ENCODE assay signal across 9 mouse cellular contexts in the genomic region with DNA sequence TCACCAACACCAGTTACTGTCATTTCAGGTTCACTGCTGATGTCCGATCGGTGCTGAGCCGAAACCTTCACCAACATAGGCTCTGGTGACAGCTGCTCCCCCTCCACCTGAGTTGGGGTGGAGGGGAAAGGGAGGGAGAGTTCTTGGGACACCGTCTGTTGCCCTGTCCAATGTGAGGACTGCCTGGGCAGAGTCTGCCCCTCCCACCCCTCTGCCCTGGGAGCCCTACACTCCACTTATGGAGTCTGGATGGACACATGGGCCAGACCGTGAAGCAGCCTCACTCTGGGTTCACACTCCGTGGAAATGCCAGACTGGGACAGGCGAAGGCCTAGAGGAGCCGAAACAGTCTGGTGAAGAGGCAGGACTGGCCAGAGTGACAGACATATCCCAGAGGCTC. TPM values are rescaled to one million over a fixed set of nuclear protein-coding genes. Genes with fewer than 3 reads are reported as not detected.
DNase-seq lines count a peak whose midpoint lies in the region; ATAC-seq and TF ChIP-seq lines count a peak whose summit lies in the region.
"Had no signal": no experiment of that assay in that cellular context is flagged by ENCODE, and none has a peak within 500 bp of the region (broad histone marks: within the 10 kb centered on the region; RNA-seq: fewer than 3 reads in every experiment).

No protein-coding gene starts in this region.

- H3K4me2 ChIP-seq in kidney, embryonic 14.5 days (replicated peaks; ENCODE audit: low read depth, low read length), result no peak overlapping the region
- H3K4me2 ChIP-seq in CH12.LX (ENCODE audit: insufficient read depth, low read depth, poor library complexity, severe bottlenecking), result no peak overlapping the region
- H3K4me2 ChIP-seq in limb, embryonic 13.5 days (replicated peaks), result no peak overlapping the region

- peak; percentile 65 for DNase-seq in cerebellum, adult 9-11 months
- no peak for DNase-seq in cerebellum, postnatal 10 days
- DNase-seq in kidney, adult 2 months, result no peak
- DNase-seq in CH12.LX (ENCODE audit: extremely low read depth), result no peak
- DNase-seq in spleen, adult 18-20 months, result no peak
- no peak for DNase-seq in left cerebral cortex, adult 8-10 months (ENCODE audit: low spot score in 2 of 2)
- DNase-seq: B cell, adult 2 months had no signal

- H3K4me3 ChIP-seq in kidney, embryonic 14.5 days (ENCODE audit: low read length), result no peak overlapping the region
- no peak overlapping the region for H3K4me3 ChIP-seq in kidney, adult 2 months (ENCODE audit: insufficient read depth, low read depth, low read length)
- no peak overlapping the region for H3K4me3 ChIP-seq in CH12.LX (replicated peaks in 1 of 3; ENCODE audit: low read depth in 2 of 3, low read length in 2 of 3, poor library complexity in 1 of 3)
- no peak overlapping the region for H3K4me3 ChIP-seq in limb, embryonic 13.5 days

- H3K36me3 ChIP-seq in kidney, embryonic 14.5 days (ENCODE audit: control insufficient read depth, insufficient read depth, low read length), result peaks cover 72% of the 10 kb centered on the region
- peaks cover 4% of the 10 kb centered on the region for H3K36me3 ChIP-seq in kidney, adult 2 months (ENCODE audit: control insufficient read depth, insufficient read depth, low read length)
- peaks cover 57 to 71% of the 10 kb centered on the region in 2 experiments for H3K36me3 ChIP-seq in CH12.LX (replicated peaks in 1 of 2; ENCODE audit: control insufficient read depth in 1 of 2, insufficient read depth in 1 of 2, low read length in 1 of 2)
- H3K36me3 ChIP-seq in limb, embryonic 13.5 days, result peaks cover 69% of the 10 kb centered on the region

- H3K27ac ChIP-seq in kidney, embryonic 14.5 days (ENCODE audit: low read depth, low read length), result peak overlapping the region; percentile 11; the same call in 1 of the 2 replicates
- H3K27ac ChIP-seq in kidney, adult 2 months (ENCODE audit: insufficient read depth, low read depth, low read length), result no peak overlapping the region
- 0 out of 2 replicates have a peak overlapping the region, but pooled peaks have one; percentile 24 for H3K27ac ChIP-seq in CH12.LX (ENCODE audit: insufficient read depth, low read depth)
- no peak overlapping the region; the same call in 1 of the 2 replicates for H3K27ac ChIP-seq in limb, embryonic 13.5 days

- peaks cover 24% of the 10 kb centered on the region for H3K79me2 ChIP-seq in CH12.LX (replicated peaks; ENCODE audit: control insufficient read depth, extremely low read depth, insufficient read depth, poor library complexity, severe bottlenecking)

- ATAC-seq in kidney, embryonic 14.5 days (ENCODE audit: low FRiP score, low TSS enrichment), result no peak
- ATAC-seq in limb, embryonic 13.5 days (ENCODE audit: low FRiP score, low read depth), result no peak

- 88% methylated on average over 8 of the region's 8 CpGs for WGBS in kidney, embryonic 14.5 days
- 84% methylated on average over 8 of the region's 8 CpGs for WGBS in kidney, adult 2 months
- 90% methylated on average over 8 of the region's 8 CpGs for WGBS in limb, embryonic 13.5 days

- no peak for TF ChIP-seq EP300 in CH12.LX (IDR thresholded peaks at IDR 0.05; ENCODE audit: low read length)

- no peaks in the 10 kb centered on the region for H3K27me3 ChIP-seq in kidney, embryonic 14.5 days (ENCODE audit: control insufficient read depth, insufficient read depth, low read length)
- no peaks in the 10 kb centered on the region for H3K27me3 ChIP-seq in kidney, adult 2 months (replicated peaks; ENCODE audit: control insufficient read depth, insufficient read depth, low read length)
- H3K27me3 ChIP-seq in CH12.LX (replicated peaks), result no peaks in the 10 kb centered on the region
- H3K27me3 ChIP-seq in limb, embryonic 13.5 days, result no peaks in the 10 kb centered on the region

- no peak for TF ChIP-seq RAD21 in CH12.LX (IDR thresholded peaks at IDR 0.05; ENCODE audit: low read depth, low read length)

- dilution Hi-C loops in CH12.LX (cut with MboI; ENCODE audit: extremely low pct_ligation_motif_present, extremely low pct_unique_long_range_greater_than_20kb, low sequenced_read_pairs), result no loop called here

- no peak overlapping the region for H3K9ac ChIP-seq in kidney, embryonic 14.5 days (ENCODE audit: low read depth, low read length)
- H3K9ac ChIP-seq in CH12.LX (ENCODE audit: insufficient read depth, low read depth), result no peak overlapping the region
- peak overlapping the region; percentile 31; the same call in 1 of the 2 replicates for H3K9ac ChIP-seq in limb, embryonic 13.5 days

- in situ Hi-C loops in CH12.LX (cut with MboI; ENCODE audit: low pct_ligation_motif_present, low pct_unique_long_range_greater_than_20kb, low sequenced_read_pairs), result no loop called here

- peaks cover 9% of the 10 kb centered on the region for H3K4me1 ChIP-seq in kidney, embryonic 14.5 days (ENCODE audit: control insufficient read depth, insufficient read depth, low read length)
- H3K4me1 ChIP-seq in kidney, adult 2 months (ENCODE audit: control insufficient read depth, insufficient read depth, low read length), result peaks cover 3% of the 10 kb centered on the region; the same call in 1 of the 2 replicates
- peaks cover 8 to 26% of the 10 kb centered on the region in 2 experiments; a peak in 3 of 4 replicates for H3K4me1 ChIP-seq in CH12.LX (ENCODE audit: control insufficient read depth in 1 of 2, insufficient read depth in 2 of 2)
- peaks cover 30% of the 10 kb centered on the region for H3K4me1 ChIP-seq in limb, embryonic 13.5 days

- H3K9me3 ChIP-seq in kidney, embryonic 14.5 days (ENCODE audit: control insufficient read depth, low read length), result no peaks in the 10 kb centered on the region
- H3K9me3 ChIP-seq in CH12.LX (replicated peaks; ENCODE audit: low read length), result no peaks in the 10 kb centered on the region
- no peaks in the 10 kb centered on the region for H3K9me3 ChIP-seq in limb, embryonic 13.5 days

- TF ChIP-seq CTCF in kidney, adult 2 months (conservative IDR thresholded peaks at IDR 0.05; ENCODE audit: insufficient read depth, insufficient read length, low read depth, low read length), result no peak
- TF ChIP-seq CTCF in CH12.LX (conservative IDR thresholded peaks at IDR 0.05 in 1 of 2, IDR thresholded peaks at IDR 0.05 in 1 of 2; ENCODE audit: low read depth in 2 of 2, low read length in 2 of 2), result no peak

- TF ChIP-seq POLR2A in kidney, adult 2 months (IDR thresholded peaks at IDR 0.05; ENCODE audit: low read depth, low read length), result no peak
- no peak for TF ChIP-seq POLR2A in CH12.LX (IDR thresholded peaks at IDR 0.05; ENCODE audit: low read depth, low read length)

TF ChIP-seq in CH12.LX, 34 proteins besides CTCF, POLR2A, EP300 and RAD21:
- no peak for TF ChIP-seq ZKSCAN1 (IDR thresholded peaks at IDR 0.05; ENCODE audit: borderline replicate concordance, low read depth, low read length)
- no peak for TF ChIP-seq CHD1 (IDR thresholded peaks at IDR 0.05; ENCODE audit: low read depth, low read length)
- TF ChIP-seq MAFK (IDR thresholded peaks at IDR 0.05; ENCODE audit: insufficient replicate concordance, low read length), result no peak

RNA-seq across cellular contexts. Expression of gene Gabarap, which starts 1.0 kb away (rescaled TPM):
- polyA plus RNA-seq in kidney, embryonic 14.5 days (2014; fragmentation: Nextera tagmentation; extraction: Ambion mirVana), result 426 and 499 TPM in 2 replicates
- polyA plus RNA-seq in kidney, adult 2 months (2012; rRNA removed), result 746 and 1,018 TPM in 2 replicates
- total RNA-seq in CH12.LX (2012; rRNA removed) (182 and 189 TPM in 2 replicates), CH12.LX (2014; rRNA removed) (187 and 213 TPM in 2 replicates)
- 352 and 386 TPM in 2 replicates for polyA plus RNA-seq in CH12.LX (2012; ENCODE audit: insufficient read length, low read depth)
- polyA plus RNA-seq in limb, embryonic 13.5 days (2015; fragmentation: Nextera tagmentation; extraction: Ambion mirVana), result 499 and 506 TPM in 2 replicates
- 100 to 1,000 TPM; 218 to 247 (median 236) TPM for total RNA-seq in left cerebral cortex, adult 8-10 months (2022)

RNA-seq across cellular contexts. Expression of gene Phf23, which starts 5.6 kb away (rescaled TPM):
- polyA plus RNA-seq in kidney, embryonic 14.5 days (2014; fragmentation: Nextera tagmentation; extraction: Ambion mirVana), result 48.5 and 63.1 TPM in 2 replicates
- polyA plus RNA-seq in kidney, adult 2 months (2012; rRNA removed), result 16.0 and 21.4 TPM in 2 replicates
- total RNA-seq in CH12.LX (2012; rRNA removed), result 67.2 and 81.8 TPM in 2 replicates
- total RNA-seq in CH12.LX (2014; rRNA removed), result 65.2 and 69.0 TPM in 2 replicates
- polyA plus RNA-seq in CH12.LX (2012; ENCODE audit: insufficient read length, low read depth), result 93.2 and 99.8 TPM in 2 replicates
- polyA plus RNA-seq in limb, embryonic 13.5 days (2015; fragmentation: Nextera tagmentation; extraction: Ambion mirVana), result 95.9 and 101 TPM in 2 replicates
- 10 to 100 TPM; 49.6 to 59.9 (median 51.8) TPM for total RNA-seq in left cerebral cortex, adult 8-10 months (2022)

RNA-seq across cellular contexts. Expression of gene Elp5, which starts 7.6 kb away (rescaled TPM):
- polyA plus RNA-seq in kidney, embryonic 14.5 days (2014; fragmentation: Nextera tagmentation; extraction: Ambion mirVana), result 117 and 141 TPM in 2 replicates
- polyA plus RNA-seq in kidney, adult 2 months (2012; rRNA removed), result 66.3 and 68.4 TPM in 2 replicates
- total RNA-seq in CH12.LX (2012; rRNA removed) (95.9 and 115 TPM in 2 replicates), CH12.LX (2014; rRNA removed) (111 and 119 TPM in 2 replicates)
- polyA plus RNA-seq in CH12.LX (2012; ENCODE audit: insufficient read length, low read depth), result 177 and 182 TPM in 2 replicates
- 126 and 134 TPM in 2 replicates for polyA plus RNA-seq in limb, embryonic 13.5 days (2015; fragmentation: Nextera tagmentation; extraction: Ambion mirVana)
- 100 to 1,000 TPM in 1 of 4 experiments, 10 to 100 TPM in 3; 78.7 to 101 (median 87.1) TPM for total RNA-seq in left cerebral cortex, adult 8-10 months (2022)

RNA-seq across cellular contexts. Expression of gene Ctdnep1, which starts 9.0 kb away (rescaled TPM):
- 34.5 and 50.1 TPM in 2 replicates for polyA plus RNA-seq in kidney, embryonic 14.5 days (2014; fragmentation: Nextera tagmentation; extraction: Ambion mirVana)
- 84.4 and 104 TPM in 2 replicates for polyA plus RNA-seq in kidney, adult 2 months (2012; rRNA removed)
- total RNA-seq in CH12.LX (2012; rRNA removed) (61.8 and 66.7 TPM in 2 replicates), CH12.LX (2014; rRNA removed) (37.7 and 42.9 TPM in 2 replicates)
- 143 and 171 TPM in 2 replicates for polyA plus RNA-seq in CH12.LX (2012; ENCODE audit: insufficient read length, low read depth)
- polyA plus RNA-seq in limb, embryonic 13.5 days (2015; fragmentation: Nextera tagmentation; extraction: Ambion mirVana), result 30.8 and 31.2 TPM in 2 replicates
- 100 to 1,000 TPM; 108 to 126 (median 118) TPM for total RNA-seq in left cerebral cortex, adult 8-10 months (2022)

RNA-seq across cellular contexts. Expression of gene Dvl2, which starts 10.4 kb away (rescaled TPM):
- polyA plus RNA-seq in kidney, embryonic 14.5 days (2014; fragmentation: Nextera tagmentation; extraction: Ambion mirVana), result 28.2 and 34.9 TPM in 2 replicates
- polyA plus RNA-seq in kidney, adult 2 months (2012; rRNA removed), result 8.5 and 9.6 TPM in 2 replicates
- total RNA-seq in CH12.LX (2012; rRNA removed) (27.3 and 30.6 TPM in 2 replicates), CH12.LX (2014; rRNA removed) (15.1 and 15.7 TPM in 2 replicates)
- polyA plus RNA-seq in CH12.LX (2012; ENCODE audit: insufficient read length, low read depth), result 25.3 and 27.1 TPM in 2 replicates
- polyA plus RNA-seq in limb, embryonic 13.5 days (2015; fragmentation: Nextera tagmentation; extraction: Ambion mirVana), result 54.3 and 59.8 TPM in 2 replicates
- 10 to 100 TPM; 28.0 to 36.9 (median 32.9) TPM for total RNA-seq in left cerebral cortex, adult 8-10 months (2022)

Comparison
In these comparisons a context has a peak if more than half of its experiments do, and no peak if none do; other contexts are left out.
1. H3K27ac ChIP-seq: peak in kidney, embryonic 14.5 days (single experiment) and CH12.LX (single experiment); none in kidney, adult 2 months (single experiment) and limb, embryonic 13.5 days (single experiment).